Mouse (Mus musculus) urinary bladder, postnatal 25 days (tissue): ENCODE results near the gene Shisa7.
"Not testable (repeated sequence)": the region's sequence is repeated elsewhere in the genome, so short reads cannot be mapped to it uniquely, and the experiment has no call there.

Experiments used
- DNase-seq: peaks from one replicate; pipeline ENCODE4 v3.0.0; 2022; ENCODE audit warnings: low spot score

Shisa7 gene

DNA sequence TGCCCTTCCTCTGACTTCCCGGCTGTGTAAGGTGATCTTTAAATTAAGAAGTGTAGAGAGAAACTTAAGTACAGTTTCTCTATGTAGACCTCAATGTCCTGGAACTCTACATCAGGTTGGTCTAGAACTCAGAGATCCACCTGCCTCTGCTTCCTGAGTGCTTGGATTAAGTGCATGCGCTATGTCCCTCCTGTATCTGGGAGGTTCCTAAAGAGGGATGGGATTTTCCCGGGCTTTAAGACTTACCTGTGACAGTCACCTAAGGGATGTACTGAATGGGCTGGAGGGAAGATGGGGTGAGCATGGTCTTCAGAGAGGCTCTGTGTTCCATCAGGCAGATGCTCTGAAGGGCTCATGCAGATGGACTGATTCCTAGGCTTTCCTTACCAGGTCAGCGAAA is 50.8 kb downstream of the Shisa7 start:
- no peak for DNase-seq

- not testable (repeated sequence) for DNase-seq
These were observed 51.2 kb downstream of the Shisa7 start for GRCm38 (mm10) chr7:4793248-4793647.

GRCm38 (mm10) chr7:4792278-4793212 is 52.0 kb downstream of the Shisa7 start, which contains the start of gene Rpl28:
Gene Rpl28, plus strand, starts transcription at chr7:4792874.
- DNase-seq = peak; percentile 83

DNA sequence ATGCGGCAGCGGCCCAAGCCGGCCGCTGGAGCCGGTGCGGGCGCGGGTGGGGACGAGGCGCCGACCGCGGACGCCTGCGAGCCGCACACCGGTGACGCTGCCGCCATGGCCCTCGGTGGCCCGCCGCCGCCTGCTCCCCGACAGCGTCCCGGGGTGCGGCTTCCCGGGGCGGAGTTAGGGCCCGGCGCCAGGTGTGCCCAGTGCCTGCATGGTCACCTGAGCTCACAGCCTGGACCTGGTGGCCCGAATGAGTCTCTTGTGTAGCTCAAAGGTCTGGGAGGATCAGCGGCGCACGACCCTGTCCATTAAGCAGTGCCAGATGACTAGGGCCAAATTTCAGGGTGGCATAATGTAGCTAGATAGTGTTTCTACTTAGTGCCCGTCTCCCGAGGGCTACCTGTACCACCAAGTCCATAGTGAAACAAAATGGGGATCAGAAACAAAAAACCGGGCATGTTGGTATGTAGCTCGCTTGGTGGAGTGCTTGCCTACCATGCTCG is 55.0 kb downstream of the Shisa7 start, which contains the start of gene Tmem238:
Gene Tmem238, minus strand, starts transcription at position 221 of the 500 bp plus-strand sequence.
- DNase-seq = peak; percentile 71

DNA sequence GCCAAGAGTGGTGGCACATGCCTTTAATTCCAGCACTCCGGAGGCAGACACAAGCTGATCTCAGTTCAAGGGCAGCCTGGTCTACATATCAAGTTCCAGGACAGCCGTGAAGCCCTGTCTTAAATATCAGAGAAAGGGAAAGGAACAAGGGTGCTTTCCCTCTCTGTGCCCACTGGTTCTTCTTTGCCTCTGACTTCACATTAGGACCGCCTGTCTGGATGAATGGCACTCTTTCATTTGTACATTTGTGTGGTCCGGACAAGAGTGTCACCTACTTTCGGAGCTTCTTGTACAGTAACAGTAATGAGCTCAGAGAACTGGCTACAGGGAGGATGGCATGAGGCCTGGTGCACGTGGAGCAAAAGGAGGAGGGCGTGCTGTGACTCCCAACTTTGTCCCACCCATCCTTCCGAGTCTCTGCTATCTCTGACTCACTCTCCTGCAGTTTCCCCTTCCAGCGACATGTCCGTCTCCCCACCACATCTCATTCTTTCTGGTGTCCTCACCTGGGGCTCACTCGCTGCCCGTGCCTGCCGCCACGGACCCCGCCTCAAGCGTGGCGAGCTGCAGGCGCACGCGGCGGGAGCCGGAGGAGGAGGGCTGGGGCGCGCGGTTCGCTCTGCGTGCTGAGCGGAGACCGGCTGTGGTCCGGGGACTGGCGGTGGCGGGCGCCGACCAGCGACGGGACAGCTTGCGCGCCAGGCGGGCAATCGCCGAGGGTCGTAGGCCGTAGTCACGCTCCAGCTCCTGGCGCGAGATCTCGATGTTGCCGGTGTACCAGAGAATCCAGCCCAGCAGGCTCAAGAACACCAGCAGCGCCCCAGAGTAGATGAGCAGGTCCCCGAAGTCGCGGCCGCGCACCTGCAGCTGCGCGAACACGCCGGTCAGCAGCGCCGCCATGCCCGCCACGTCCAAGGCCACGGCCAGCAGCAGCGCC is 55.7 kb downstream of the Shisa7 start:
- DNase-seq = peak; percentile 56

DNA sequence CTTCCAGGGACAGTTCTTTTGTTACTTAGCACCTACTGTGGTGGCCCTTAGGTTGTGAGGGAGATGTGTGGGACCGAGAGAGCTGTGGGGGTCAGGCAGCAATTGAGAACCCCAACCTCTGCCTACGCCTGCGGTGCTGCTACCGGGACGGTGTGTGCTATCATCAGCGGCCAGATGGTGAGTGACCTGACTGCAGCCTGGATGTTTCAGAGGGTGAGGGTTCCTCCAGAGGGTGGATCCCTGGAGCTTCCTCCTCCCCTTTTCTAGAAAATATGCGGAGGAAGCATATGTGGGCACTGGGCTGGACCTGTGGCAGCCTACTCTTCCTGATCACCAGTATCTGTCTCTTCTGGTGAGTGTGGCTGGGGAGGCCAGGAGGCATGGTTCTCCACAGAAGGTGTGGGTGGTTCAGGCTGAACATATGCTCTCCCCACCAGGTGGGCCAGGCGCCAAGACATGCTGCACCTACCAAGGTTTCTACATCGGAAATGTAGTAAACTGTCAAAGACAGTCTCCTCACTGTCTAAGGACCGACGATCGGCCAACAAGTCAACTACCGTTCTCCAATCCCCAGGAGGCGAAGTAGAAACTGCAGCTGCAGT is 60.7 kb downstream of the Shisa7 start:
- no peak for DNase-seq

- no peak for DNase-seq
These were observed 61.7 kb downstream of the Shisa7 start, which contains the start of the genes Il11 and Tmem190 for GRCm38 (mm10) chr7:4782759-4783158. Gene Il11, minus strand, starts transcription at chr7:4782859. Gene Tmem190, plus strand, starts transcription at chr7:4782937.

DNA sequence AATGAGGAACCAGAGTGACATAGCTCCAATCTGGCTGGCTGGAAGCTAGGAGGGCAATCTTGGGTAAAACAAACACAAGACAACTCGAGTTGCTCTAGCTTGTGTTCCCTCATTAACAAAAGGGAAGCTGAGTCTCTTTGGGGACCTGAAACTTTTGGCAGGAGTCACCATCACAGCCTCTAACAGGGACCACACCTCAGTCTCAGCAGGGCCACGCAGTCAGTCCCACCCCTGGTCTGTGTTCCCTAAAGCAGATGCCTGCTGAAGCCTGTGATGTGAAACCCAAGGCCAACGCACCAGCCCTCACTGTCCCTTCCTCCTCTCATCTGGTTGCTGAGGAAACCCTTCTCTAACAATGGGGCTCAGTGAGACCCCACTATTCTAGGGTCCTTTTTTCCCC is 62.4 kb downstream of the Shisa7 start:
- no peak for DNase-seq

- DNase-seq = no peak
These were observed 64.6 kb downstream of the Shisa7 start for GRCm38 (mm10) chr7:4779921-4780320.

- DNase-seq = no peak
These were observed 66.5 kb downstream of the Shisa7 start for GRCm38 (mm10) chr7:4777851-4778637.

- DNase-seq = peak; percentile 62
These were observed 67.3 kb downstream of the Shisa7 start for GRCm38 (mm10) chr7:4776861-4777830.

GRCm38 (mm10) chr7:4776131-4776530 is 68.4 kb downstream of the Shisa7 start:
- DNase-seq = no peak
